Mouse (Mus musculus) limb, embryonic 10.5 days (tissue): Measurements from ENCODE around the gene Limch1. TPM values are rescaled to one million over a fixed set of nuclear protein-coding genes. Genes with fewer than 3 reads are reported as not detected.

ENCODE experiments used
- DNase-seq: peaks from one replicate; pipeline ENCODE4 v3.0.0-alpha.2; 2017; ENCODE audit warnings: low spot score
- H3K27ac ChIP-seq: fragments of 300-500 bp; sonication (generic); 2 replicates; pipeline ENCODE4 v1.5.1; 2016; ENCODE audit warnings: mild to moderate bottlenecking
- H3K27me3 ChIP-seq: fragments of 300-500 bp; sonication (generic); 2 replicates; pipeline ENCODE4 v1.6.1; 2016; ENCODE audit warnings: low read depth, mild to moderate bottlenecking; ENCODE audit not compliant: poor library complexity, severe bottlenecking
- H3K36me3 ChIP-seq: fragments of 300-500 bp; sonication (generic); 2 replicates; pipeline ENCODE4 v1.6.1; 2016; ENCODE audit warnings: mild to moderate bottlenecking, moderate library complexity
- H3K4me1 ChIP-seq: fragments of 300-500 bp; sonication (generic); 2 replicates; pipeline ENCODE4 v1.6.1; 2016
- H3K4me3 ChIP-seq: fragments of 300-500 bp; sonication (generic); 2 replicates; pipeline ENCODE4 v1.5.1; 2016; ENCODE audit warnings: mild to moderate bottlenecking, moderate library complexity
- H3K9me3 ChIP-seq: fragments of 300-500 bp; sonication (generic); replicated peaks from 2 replicates; pipeline ENCODE4 v1.6.1; 2016; ENCODE audit warnings: mild to moderate bottlenecking
- WGBS: fragments of 180-500 bp; shearing (Covaris S2); methylation state at CpG from one replicate; pipeline ENCODE4 v1.1.7; 2016; 5-methylcytosine and 5-hydroxymethylcytosine counted together
- polyA plus RNA-seq: library from polyadenylated mRNA; unstranded; fragments of >200 nt; fragmentation: Nextera tagmentation; extraction: Ambion mirVana; gene quantifications from 2 replicates; pipeline ENCODE4 v1.2.1, GENCODE M21; 2016

Gene Limch1
- polyA plus RNA-seq, 1 experiment from 2014 or later = 28.9 TPM

- H3K27ac ChIP-seq = no peak overlapping the region
- 92% methylated on average over 3 of the region's 3 CpGs for WGBS
Measured at GRCm38 (mm10) chr5:66859506-66859905, 113.9 kb downstream of the Limch1 start.

GRCm38 (mm10) chr5:66861232-66862035 is 115.8 kb downstream of the Limch1 start:
- H3K27me3 ChIP-seq = no peaks in the 10 kb centered on the region
- H3K36me3 ChIP-seq = 0 out of 2 replicates have a peak, but pooled peaks cover 3% of the 10 kb centered on the region
- 78% methylated on average over 17 of the region's 17 CpGs for WGBS
- H3K4me1 ChIP-seq = peaks cover 13% of the 10 kb centered on the region; the same call in 1 of the 2 replicates
- DNase-seq = no peak
- H3K27ac ChIP-seq = no peak overlapping the region
- no peak overlapping the region for H3K4me3 ChIP-seq
- no peaks in the 10 kb centered on the region for H3K9me3 ChIP-seq

More at GRCm38 (mm10) chr5:66859506-66859905, 113.9 kb downstream of the Limch1 start:
- no peak for DNase-seq
- H3K36me3 ChIP-seq = 0 out of 2 replicates have a peak, but pooled peaks cover 3% of the 10 kb centered on the region
- H3K4me1 ChIP-seq = peaks cover 8% of the 10 kb centered on the region; the same call in 1 of the 2 replicates
- no peaks in the 10 kb centered on the region for H3K27me3 ChIP-seq
- H3K9me3 ChIP-seq = no peaks in the 10 kb centered on the region
- no peak overlapping the region for H3K4me3 ChIP-seq

- Histone ChIP-seq H3K27ac (no peak overlapping the region), H3K4me3 (no peak overlapping the region), H3K4me1 (peaks cover 13% of the 10 kb centered on the region; the same call in 1 of the 2 replicates), H3K36me3 (0 out of 2 replicates have a peak, but pooled peaks cover 3% of the 10 kb centered on the region), H3K27me3 (no peaks in the 10 kb centered on the region), H3K9me3 (no peaks in the 10 kb centered on the region)
- no peak for DNase-seq
- WGBS = 62% methylated on average over 4 of the region's 4 CpGs
Measured at GRCm38 (mm10) chr5:66862151-66862550, 116.5 kb downstream of the Limch1 start.

GRCm38 (mm10) chr5:66865229-66865628 is 119.6 kb downstream of the Limch1 start:
- H3K36me3 ChIP-seq = no peaks in the 10 kb centered on the region
- H3K27me3 ChIP-seq = no peaks in the 10 kb centered on the region
- no peak for DNase-seq
- 75% methylated on average over 5 of the region's 5 CpGs for WGBS
- no peak overlapping the region for H3K4me3 ChIP-seq
- H3K4me1 ChIP-seq = peaks cover 13% of the 10 kb centered on the region; the same call in 1 of the 2 replicates
- no peak overlapping the region for H3K27ac ChIP-seq
- no peaks in the 10 kb centered on the region for H3K9me3 ChIP-seq

GRCm38 (mm10) chr5:66866019-66866418 is 120.4 kb downstream of the Limch1 start:
- Histone ChIP-seq H3K36me3 (no peaks in the 10 kb centered on the region), H3K27ac (no peak overlapping the region), H3K9me3 (no peaks in the 10 kb centered on the region), H3K4me1 (peaks cover 12% of the 10 kb centered on the region; the same call in 1 of the 2 replicates), H3K4me3 (no peak overlapping the region), H3K27me3 (no peaks in the 10 kb centered on the region)
- WGBS = 86% methylated on average over 8 of the region's 8 CpGs
- DNase-seq = no peak

- Histone ChIP-seq H3K27me3 (no peaks in the 10 kb centered on the region; the same call in 1 of the 2 replicates), H3K4me3 (no peak overlapping the region), H3K9me3 (no peaks in the 10 kb centered on the region), H3K4me1 (peaks cover 5% of the 10 kb centered on the region; the same call in 1 of the 2 replicates), H3K36me3 (no peaks in the 10 kb centered on the region), H3K27ac (0 out of 2 replicates have a peak overlapping the region, but pooled peaks have one; percentile 8)
- DNase-seq = no peak
- WGBS = 94% methylated on average over 4 of the region's 4 CpGs
Measured at GRCm38 (mm10) chr5:66869545-66869944, 123.9 kb downstream of the Limch1 start.

- Histone ChIP-seq H3K27me3 (no peaks in the 10 kb centered on the region; the same call in 1 of the 2 replicates), H3K4me1 (peaks cover 14% of the 10 kb centered on the region), H3K9me3 (no peaks in the 10 kb centered on the region), H3K27ac (no peak overlapping the region), H3K4me3 (no peak overlapping the region), H3K36me3 (no peaks in the 10 kb centered on the region)
- WGBS = 89% methylated on average over 11 of the region's 11 CpGs
- no peak for DNase-seq
Measured at GRCm38 (mm10) chr5:66871521-66872050, 126.0 kb downstream of the Limch1 start.

GRCm38 (mm10) chr5:66872053-66872452 is 126.4 kb downstream of the Limch1 start:
- no peak overlapping the region for H3K4me3 ChIP-seq
- H3K27me3 ChIP-seq = no peaks in the 10 kb centered on the region; the same call in 1 of the 2 replicates
- DNase-seq = no peak
- H3K4me1 ChIP-seq = peaks cover 19% of the 10 kb centered on the region
- H3K27ac ChIP-seq = no peak overlapping the region
- no peaks in the 10 kb centered on the region for H3K36me3 ChIP-seq
- 92% methylated on average over 4 of the region's 4 CpGs for WGBS
- H3K9me3 ChIP-seq = no peaks in the 10 kb centered on the region

GRCm38 (mm10) chr5:66872681-66873080 is 127.1 kb downstream of the Limch1 start:
- WGBS = 93% methylated on average over 6 of the region's 6 CpGs
- Histone ChIP-seq H3K27me3 (no peaks in the 10 kb centered on the region; the same call in 1 of the 2 replicates), H3K4me3 (no peak overlapping the region), H3K27ac (no peak overlapping the region), H3K4me1 (peaks cover 23% of the 10 kb centered on the region), H3K9me3 (no peaks in the 10 kb centered on the region), H3K36me3 (no peaks in the 10 kb centered on the region)
- DNase-seq = no peak

- Histone ChIP-seq H3K36me3 (no peaks in the 10 kb centered on the region), H3K9me3 (no peaks in the 10 kb centered on the region), H3K27ac (peak overlapping the region; percentile 50), H3K4me3 (no peak overlapping the region), H3K4me1 (peaks cover 25% of the 10 kb centered on the region), H3K27me3 (no peaks in the 10 kb centered on the region; the same call in 1 of the 2 replicates)
- WGBS = 25% methylated on average over 10 of the region's 10 CpGs
- peak; percentile 58 for DNase-seq
Measured at GRCm38 (mm10) chr5:66876018-66876805, 130.6 kb downstream of the Limch1 start.

GRCm38 (mm10) chr5:66877066-66877465 is 131.4 kb downstream of the Limch1 start:
- no peak overlapping the region for H3K27ac ChIP-seq
- H3K27me3 ChIP-seq = no peaks in the 10 kb centered on the region
- no peaks in the 10 kb centered on the region for H3K36me3 ChIP-seq
- peaks cover 33% of the 10 kb centered on the region for H3K4me1 ChIP-seq
- H3K9me3 ChIP-seq = no peaks in the 10 kb centered on the region
- DNase-seq = no peak
- no peak overlapping the region for H3K4me3 ChIP-seq
- WGBS = 63% methylated on average over 5 of the region's 5 CpGs

GRCm38 (mm10) chr5:66881901-66882341 is 136.3 kb downstream of the Limch1 start:
- DNase-seq = no peak
- H3K36me3 ChIP-seq = no peaks in the 10 kb centered on the region
- H3K9me3 ChIP-seq = no peaks in the 10 kb centered on the region
- peaks cover 34% of the 10 kb centered on the region for H3K4me1 ChIP-seq
- H3K27ac ChIP-seq = 0 out of 2 replicates have a peak overlapping the region, but pooled peaks have one; percentile 19
- WGBS = 6% methylated on average over 3 of the region's 3 CpGs
- no peaks in the 10 kb centered on the region for H3K27me3 ChIP-seq
- no peak overlapping the region for H3K4me3 ChIP-seq
